ENCODE assay signal across 7 mouse cellular contexts in genomic region chr14:27336208-27337114, GRCm38 (mm10).
DNase-seq lines count a peak whose midpoint lies in the region; ATAC-seq and TF ChIP-seq lines count a peak whose summit lies in the region.

No protein-coding gene starts in this region.

- DNase-seq in liver, adult 2 months (ENCODE audit: extremely low read depth, low read depth, low spot score) = peak; percentile 58
- no peak for DNase-seq in liver
- DNase-seq in adrenal gland, postnatal 10 days = peak; percentile 42
- DNase-seq in right cerebral cortex, postnatal 14 days = peak; percentile 31

- H3K27me3 ChIP-seq in liver, adult 2 months (ENCODE audit: control insufficient read depth, insufficient read depth, low read length) = no peaks in the 10 kb centered on the region

- H3K36me3 ChIP-seq in liver, adult 2 months (ENCODE audit: control insufficient read depth, insufficient read depth, low read length) = no peaks in the 10 kb centered on the region
- no peaks in the 10 kb centered on the region for H3K36me3 ChIP-seq in macrophage (ENCODE audit: inconsistent target)

- H3K4me1 ChIP-seq in liver, adult 2 months (ENCODE audit: control insufficient read depth, insufficient read depth, low read length) = peaks cover 19% of the 10 kb centered on the region
- peaks cover 4% of the 10 kb centered on the region for H3K4me1 ChIP-seq in embryonic fibroblast, embryonic 13.5 days (ENCODE audit: control insufficient read depth, insufficient read depth, low read length)

- 0 out of 2 replicates have a peak, but pooled peaks have one; percentile 8 for TF ChIP-seq CTCF in liver, adult 2 months (IDR thresholded peaks at IDR 0.05; ENCODE audit: low read depth, low read length)
- no peak for TF ChIP-seq CTCF in embryonic fibroblast, embryonic 13.5 days (IDR thresholded peaks at IDR 0.05; ENCODE audit: borderline replicate concordance, insufficient read depth, low read length)

- peak; percentile 19 for ATAC-seq in inflammation-experienced regulatory T-cells, adult 6 months

- 4% methylated on average over 34 of the region's 34 CpGs for WGBS in liver, adult 2 months
- WGBS in macrophage (ENCODE audit: missing documents) = 2% methylated on average over 33 of the region's 34 CpGs

- peak overlapping the region; percentile 65 for H3K27ac ChIP-seq in liver, adult 2 months (replicated peaks; ENCODE audit: insufficient read depth, low read depth, low read length)
- no peak overlapping the region for H3K27ac ChIP-seq in embryonic fibroblast, embryonic 13.5 days (ENCODE audit: insufficient read depth, low read length)
- 0 out of 2 replicates have a peak overlapping the region, but pooled peaks have one; percentile 8 for H3K27ac ChIP-seq in macrophage

- peak overlapping the region; percentile 86 for H3K9ac ChIP-seq in liver, adult 2 months (ENCODE audit: low read depth, low read length)

- H3K4me3 ChIP-seq in liver, adult 2 months (ENCODE audit: insufficient read depth, low read depth, low read length) = peak overlapping the region; percentile 85
- H3K4me3 ChIP-seq in embryonic fibroblast, embryonic 13.5 days (ENCODE audit: insufficient read depth, low read length) = peak overlapping the region; percentile 43
- H3K4me3 ChIP-seq in macrophage (ENCODE audit: inconsistent target) = peak overlapping the region; percentile 64

- peaks cover 12% of the 10 kb centered on the region; the same call in 1 of the 2 replicates for H3K79me2 ChIP-seq in liver, adult 2 months (ENCODE audit: control insufficient read depth, insufficient read depth, low read length)
- peaks cover 52% of the 10 kb centered on the region; the same call in 1 of the 2 replicates for H3K79me2 ChIP-seq in macrophage (ENCODE audit: inconsistent target)

- no peak for TF ChIP-seq POLR2A in liver, adult 2 months (IDR thresholded peaks at IDR 0.05; ENCODE audit: extremely low read depth, insufficient read depth, low read length)
- no peak for TF ChIP-seq POLR2A in embryonic fibroblast, embryonic 13.5 days (IDR thresholded peaks at IDR 0.05; ENCODE audit: low read depth, low read length)
